Mouse (Mus musculus) heart, postnatal 0 days (tissue): ENCODE results near the gene Idua. TPM values are rescaled to one million over a fixed set of nuclear protein-coding genes. Genes with fewer than 3 reads are reported as not detected.

ENCODE experiments used
- ATAC-seq: fragments of 200-750 bp; cut with Nextera tagmentation; 2 replicates; pipeline ENCODE4 v1.8.0; 2017; ENCODE audit warnings: low read depth, moderate number of reproducible peaks, moderate library complexity; ENCODE audit not compliant: insufficient read depth
- DNase-seq: peaks from one replicate; pipeline ENCODE4 v3.0.0-alpha.2; 2016; ENCODE audit warnings: low spot score
- H3K27ac ChIP-seq: fragments of 300-500 bp; sonication (generic); 2 replicates; pipeline ENCODE4 v1.5.1; 2014; ENCODE audit warnings: low read depth, mild to moderate bottlenecking
- H3K27me3 ChIP-seq: fragments of 300-500 bp; sonication (generic); 2 replicates; pipeline ENCODE4 v1.6.1; 2014; ENCODE audit warnings: low read length, mixed read lengths; ENCODE audit not compliant: control insufficient read depth, insufficient read depth
- H3K36me3 ChIP-seq: fragments of 300-500 bp; sonication (generic); replicated peaks from 2 replicates; pipeline ENCODE4 v1.6.1; 2014; ENCODE audit warnings: low read length, mixed read lengths; ENCODE audit not compliant: control insufficient read depth, insufficient read depth
- H3K4me1 ChIP-seq: fragments of 300-500 bp; sonication (generic); 2 replicates; pipeline ENCODE4 v1.6.1; 2014; ENCODE audit warnings: antibody characterized with exemption; ENCODE audit not compliant: control insufficient read depth, insufficient read depth
- H3K4me2 ChIP-seq: fragments of 300-500 bp; sonication (generic); 2 replicates; pipeline ENCODE4 v1.6.1; 2014; ENCODE audit warnings: low read depth, mild to moderate bottlenecking, low read length, moderate library complexity
- H3K4me3 ChIP-seq: fragments of 300-500 bp; sonication (generic); 2 replicates; pipeline ENCODE4 v1.5.1; 2014; ENCODE audit warnings: low read depth, low read length
- H3K9ac ChIP-seq: fragments of 300-500 bp; sonication (generic); replicated peaks from 2 replicates; pipeline ENCODE4 v1.6.1; 2014; ENCODE audit warnings: low read depth, low read length, mixed read lengths
- H3K9me3 ChIP-seq: fragments of 300-500 bp; sonication (generic); replicated peaks from 2 replicates; pipeline ENCODE4 v1.6.1; 2016; ENCODE audit warnings: low read length; ENCODE audit not compliant: control insufficient read depth
- CTCF ChIP-seq: IDR thresholded peaks from 2 replicates; pipeline ENCODE4 v1.5.1; 2016; ENCODE audit warnings: antibody characterized with exemption, control low read depth, low read depth
- EP300 ChIP-seq: IDR thresholded peaks from 2 replicates; pipeline ENCODE4 v1.6.1; 2016; ENCODE audit warnings: antibody characterized with exemption, low read depth
- WGBS: fragments of 180-500 bp; shearing (Covaris S2); extraction: QIAGEN DNeasy Blood & Tissue Kit; methylation state at CpG from one replicate; pipeline ENCODE4 v1.1.7; 2014; 5-methylcytosine and 5-hydroxymethylcytosine counted together
- polyA plus RNA-seq: library from polyadenylated mRNA; unstranded; fragments of >200 nt; fragmentation: Nextera tagmentation; extraction: Ambion mirVana; gene quantifications from 2 replicates; pipeline ENCODE4 v1.2.1, GENCODE M21; 2015
- total RNA-seq: library from RNA; depleted of rRNA; stranded (reverse); fragments of >200 nt; gene quantifications from 2 replicates; pipeline ENCODE4 v1.2.3, GENCODE M21; 2014; ENCODE audit warnings: low replicate concordance; rRNA removed

Gene Idua
- total RNA-seq (8.9 and 25.6 TPM in 2 replicates), polyA plus RNA-seq (9.0 and 9.6 TPM in 2 replicates)

DNA sequence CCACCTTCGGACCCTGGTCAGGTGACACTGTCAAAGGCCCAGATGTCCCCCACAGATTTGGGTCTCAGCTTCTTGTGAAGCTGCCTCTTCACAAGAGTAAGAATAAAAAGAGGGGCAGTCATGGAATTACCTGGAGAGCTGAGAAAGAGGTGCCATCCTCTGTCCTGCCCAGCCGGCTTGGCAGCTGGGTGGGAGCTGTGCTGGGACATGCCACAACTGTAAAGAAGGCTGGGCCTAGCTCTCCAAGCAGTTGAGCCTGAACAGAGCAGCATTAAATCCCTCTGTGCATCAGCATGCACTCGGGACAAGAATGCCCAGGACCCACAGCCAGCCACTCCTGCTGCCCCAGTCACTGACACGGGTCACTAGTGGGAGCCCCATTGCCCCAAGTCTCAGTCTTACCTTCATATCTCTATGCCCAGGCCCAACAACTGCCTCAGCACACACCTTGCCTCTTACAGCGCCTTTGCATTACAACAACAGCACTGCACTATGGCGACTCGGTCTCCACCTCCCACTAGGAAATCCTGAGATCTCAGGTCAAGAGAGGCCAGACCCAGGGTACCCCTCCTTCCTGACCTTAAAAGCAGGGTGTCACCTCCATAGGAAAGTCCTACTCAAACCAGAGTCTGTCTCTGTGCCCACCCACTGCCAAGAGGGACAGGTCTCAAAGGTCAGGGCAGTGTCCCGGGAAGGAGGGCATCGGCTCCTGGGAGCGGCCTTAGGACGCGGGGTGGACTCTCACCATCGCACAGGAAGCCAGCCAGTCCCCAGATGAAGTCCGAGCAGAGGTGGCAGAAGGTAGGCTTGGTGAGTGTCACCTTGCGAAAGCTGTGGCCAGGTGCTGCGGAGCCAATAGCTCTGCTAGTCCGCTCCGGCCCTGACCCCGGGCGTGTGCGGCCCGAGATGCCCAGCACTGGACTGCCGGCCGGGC is at the start of gene Idua:
Idua (plus strand) TSS at position 634 of the 934 bp plus-strand sequence.
- peaks cover 6% of the 10 kb centered on the region; the same call in 1 of the 2 replicates for H3K4me1 ChIP-seq
- peak within 1 kb of the TSS; percentile 10 for H3K27ac ChIP-seq
- H3K9me3 ChIP-seq: no peaks in the 10 kb centered on the region
- TF ChIP-seq CTCF: no peak
- TF ChIP-seq EP300: no peak
- peaks cover 29% of the 10 kb centered on the region for H3K36me3 ChIP-seq
- H3K4me3 ChIP-seq: peak within 1 kb of the TSS; percentile 84
- H3K9ac ChIP-seq: peak within 1 kb of the TSS; percentile 84
- peak within 1 kb of the TSS; percentile 91 for H3K4me2 ChIP-seq
- ATAC-seq (peak; percentile 39), DNase-seq (no peak)
- 0 out of 2 replicates have a peak, but pooled peaks cover 5% of the 10 kb centered on the region for H3K27me3 ChIP-seq
- 10% methylated on average over 24 of the region's 24 CpGs for WGBS

DNA sequence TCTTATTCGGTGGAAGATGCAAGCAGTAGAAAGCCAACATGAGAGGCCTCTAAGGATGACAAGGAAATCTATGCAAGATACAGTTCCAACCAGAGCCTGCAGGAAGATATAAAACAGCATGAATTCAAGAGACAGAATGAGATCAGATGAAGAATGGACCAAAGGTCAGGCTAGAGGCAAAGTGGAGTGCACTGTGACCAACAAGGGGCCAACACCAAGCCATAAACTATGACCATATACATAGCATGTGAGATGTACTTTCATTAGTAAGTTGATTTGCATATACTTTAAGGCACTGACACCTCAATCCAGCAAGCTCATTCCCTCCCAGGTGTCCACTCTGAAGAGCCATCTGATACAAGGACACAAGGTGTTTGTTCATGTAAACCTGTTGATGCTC is 49.7 kb upstream of the Idua start:
- peaks cover 95% of the 10 kb centered on the region for H3K36me3 ChIP-seq
- no peaks in the 10 kb centered on the region for H3K27me3 ChIP-seq
- no peak overlapping the region for H3K27ac ChIP-seq
- ATAC-seq (no peak), DNase-seq (no peak)
- H3K9ac ChIP-seq: no peak overlapping the region
- no peaks in the 10 kb centered on the region for H3K4me1 ChIP-seq
- 91% methylated on average over 1 of the region's 1 CpGs for WGBS
- no peak overlapping the region for H3K4me2 ChIP-seq
- H3K4me3 ChIP-seq: no peak overlapping the region
- H3K9me3 ChIP-seq: no peaks in the 10 kb centered on the region
- TF ChIP-seq EP300 (no peak), CTCF (no peak)

GRCm38 (mm10) chr5:108621870-108622269 is 38.3 kb upstream of the Idua start:
- H3K9ac ChIP-seq: no peak overlapping the region
- no peak overlapping the region for H3K4me2 ChIP-seq
- no peaks in the 10 kb centered on the region for H3K27me3 ChIP-seq
- DNase-seq (peak; percentile 28), ATAC-seq (peak; percentile 63)
- peaks cover 48% of the 10 kb centered on the region for H3K36me3 ChIP-seq
- no peak overlapping the region for H3K4me3 ChIP-seq
- H3K27ac ChIP-seq: peak overlapping the region; percentile 17
- 0 out of 2 replicates have a peak, but pooled peaks cover 3% of the 10 kb centered on the region for H3K4me1 ChIP-seq
- no peaks in the 10 kb centered on the region for H3K9me3 ChIP-seq
- 39% methylated on average over 2 of the region's 2 CpGs for WGBS
- TF ChIP-seq EP300 (no peak), CTCF (no peak)

DNA sequence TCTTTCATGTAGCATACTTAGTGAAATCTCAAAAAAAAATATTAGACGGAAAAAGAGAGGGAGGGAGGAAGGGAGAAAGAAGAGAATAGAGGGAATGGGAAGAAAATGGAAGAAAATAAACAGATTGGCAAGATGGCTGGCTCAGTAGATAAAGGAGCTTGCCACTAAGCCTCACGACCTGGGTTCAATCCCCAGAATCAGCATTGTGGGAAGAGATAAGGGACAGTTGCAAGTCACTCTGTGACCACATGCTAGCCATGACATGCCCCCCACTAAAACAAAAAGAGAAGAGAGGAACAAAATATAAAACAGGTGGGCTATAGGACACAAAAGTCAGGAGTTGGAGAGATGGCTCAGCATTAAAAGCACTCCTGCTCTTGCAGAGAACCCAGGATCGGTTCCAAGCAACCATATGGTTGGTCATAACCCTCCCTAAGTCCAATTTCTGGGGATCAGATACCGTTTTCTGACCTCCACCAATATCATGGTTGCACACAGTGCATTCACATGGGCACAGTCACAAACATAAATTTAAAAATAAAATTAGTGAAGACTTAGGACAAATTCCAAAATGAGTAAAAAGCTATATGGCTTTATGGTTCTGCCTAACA is 34.0 kb upstream of the Idua start:
- Histone ChIP-seq H3K9me3 (no peaks in the 10 kb centered on the region), H3K27ac (no peak overlapping the region), H3K36me3 (peaks cover 26% of the 10 kb centered on the region), H3K27me3 (no peaks in the 10 kb centered on the region), H3K4me2 (no peak overlapping the region), H3K9ac (no peak overlapping the region), H3K4me1 (peaks cover 20% of the 10 kb centered on the region; the same call in 1 of the 2 replicates), H3K4me3 (no peak overlapping the region)
- TF ChIP-seq EP300 (no peak), CTCF (no peak)
- no peak for DNase-seq
- 71% methylated on average over 4 of the region's 4 CpGs for WGBS
- ATAC-seq: no peak

- WGBS: 1% methylated on average over 32 of the region's 32 CpGs
- Histone ChIP-seq H3K36me3 (peaks cover 7% of the 10 kb centered on the region), H3K4me2 (peak overlapping the region; percentile 94), H3K9me3 (no peaks in the 10 kb centered on the region), H3K27me3 (no peaks in the 10 kb centered on the region), H3K9ac (peak overlapping the region; percentile 91), H3K27ac (peak overlapping the region; percentile 90), H3K4me3 (peak overlapping the region; percentile 87), H3K4me1 (peaks cover 20% of the 10 kb centered on the region; the same call in 1 of the 2 replicates)
- DNase-seq: peak; percentile 32
- peak; percentile 75 for ATAC-seq
- TF ChIP-seq EP300 (no peak), CTCF (no peak)
Measured at GRCm38 (mm10) chr5:108628891-108629633, 31.1 kb upstream of the Idua start.
